Mouse (Mus musculus) monocyte, adult 5-6 weeks (primary cell): ENCODE results near the gene Dyrk1a. TPM values are rescaled to one million over a fixed set of nuclear protein-coding genes. Genes with fewer than 3 reads are reported as not detected.
A peak's percentile ranks its signal among the peaks of the same experiment; 100 is the strongest.

Experiments
- ATAC-seq: fragments of 153-309, 156-312 bp; replicated peaks from 2 replicates; pipeline ENCODE4 v1.8.0; 2017; ENCODE audit warnings: mild to moderate bottlenecking; ENCODE audit not compliant: low TSS enrichment, insufficient number of reproducible peaks, severe bottlenecking, poor library complexity, low FRiP score
- total RNA-seq: library from RNA; stranded (forward); fragments of 200-1000, 200-491, 200-594 nt; gene quantifications from 3 replicates; pipeline ENCODE4 v1.2.3, GENCODE M21; 2017

The Dyrk1a gene
- 87.6 to 107 TPM (median 95.1 TPM) in 3 replicates for total RNA-seq

- peak; percentile 90 for ATAC-seq
Measured at GRCm38 (mm10) chr16:94569229-94570176, at the start of gene Dyrk1a. Gene Dyrk1a (plus strand): TSS chr16:94570010.

- ATAC-seq, result no peak
Measured at GRCm38 (mm10) chr16:94523594-94524377, 46.0 kb upstream of the Dyrk1a start.

GRCm38 (mm10) chr16:94524691-94525090, 45.1 kb upstream of the Dyrk1a start:
- ATAC-seq, result no peak

GRCm38 (mm10) chr16:94525955-94526343, 43.9 kb upstream of the Dyrk1a start:
- no peak for ATAC-seq

- ATAC-seq, result peak; percentile 80
Measured at GRCm38 (mm10) chr16:94526344-94527151, 43.3 kb upstream of the Dyrk1a start, which contains the start of gene Vps26c. Gene Vps26c (minus strand): TSS chr16:94526830.

- ATAC-seq, result no peak
Measured at GRCm38 (mm10) chr16:94527152-94527534, 42.7 kb upstream of the Dyrk1a start.

- ATAC-seq, result no peak
Measured at GRCm38 (mm10) chr16:94527546-94527945, 42.3 kb upstream of the Dyrk1a start.

- no peak for ATAC-seq
Measured at GRCm38 (mm10) chr16:94531268-94531667, 38.5 kb upstream of the Dyrk1a start.

GRCm38 (mm10) chr16:94533679-94534078, 36.1 kb upstream of the Dyrk1a start:
- ATAC-seq, result no peak

- no peak for ATAC-seq
Measured at GRCm38 (mm10) chr16:94535716-94536115, 34.1 kb upstream of the Dyrk1a start.

- ATAC-seq, result no peak
Measured at GRCm38 (mm10) chr16:94536417-94537158, 33.2 kb upstream of the Dyrk1a start.

- ATAC-seq, result no peak
Measured at GRCm38 (mm10) chr16:94537159-94537527, 32.7 kb upstream of the Dyrk1a start.

GRCm38 (mm10) chr16:94540140-94540539, 29.7 kb upstream of the Dyrk1a start:
- no peak for ATAC-seq

- no peak for ATAC-seq
Measured at GRCm38 (mm10) chr16:94542898-94543297, 26.9 kb upstream of the Dyrk1a start.

GRCm38 (mm10) chr16:94544540-94545105, 25.2 kb upstream of the Dyrk1a start:
- ATAC-seq, result no peak

- no peak for ATAC-seq
Measured at GRCm38 (mm10) chr16:94545781-94546562, 23.8 kb upstream of the Dyrk1a start.

- 0 out of 2 replicates have a peak, but pooled peaks have one; percentile 25 for ATAC-seq
Measured at GRCm38 (mm10) chr16:94549813-94550212, 20.0 kb upstream of the Dyrk1a start.
